Mouse (Mus musculus): ENCODE data around the gene Mef2d.

Mef2d gene

DNA sequence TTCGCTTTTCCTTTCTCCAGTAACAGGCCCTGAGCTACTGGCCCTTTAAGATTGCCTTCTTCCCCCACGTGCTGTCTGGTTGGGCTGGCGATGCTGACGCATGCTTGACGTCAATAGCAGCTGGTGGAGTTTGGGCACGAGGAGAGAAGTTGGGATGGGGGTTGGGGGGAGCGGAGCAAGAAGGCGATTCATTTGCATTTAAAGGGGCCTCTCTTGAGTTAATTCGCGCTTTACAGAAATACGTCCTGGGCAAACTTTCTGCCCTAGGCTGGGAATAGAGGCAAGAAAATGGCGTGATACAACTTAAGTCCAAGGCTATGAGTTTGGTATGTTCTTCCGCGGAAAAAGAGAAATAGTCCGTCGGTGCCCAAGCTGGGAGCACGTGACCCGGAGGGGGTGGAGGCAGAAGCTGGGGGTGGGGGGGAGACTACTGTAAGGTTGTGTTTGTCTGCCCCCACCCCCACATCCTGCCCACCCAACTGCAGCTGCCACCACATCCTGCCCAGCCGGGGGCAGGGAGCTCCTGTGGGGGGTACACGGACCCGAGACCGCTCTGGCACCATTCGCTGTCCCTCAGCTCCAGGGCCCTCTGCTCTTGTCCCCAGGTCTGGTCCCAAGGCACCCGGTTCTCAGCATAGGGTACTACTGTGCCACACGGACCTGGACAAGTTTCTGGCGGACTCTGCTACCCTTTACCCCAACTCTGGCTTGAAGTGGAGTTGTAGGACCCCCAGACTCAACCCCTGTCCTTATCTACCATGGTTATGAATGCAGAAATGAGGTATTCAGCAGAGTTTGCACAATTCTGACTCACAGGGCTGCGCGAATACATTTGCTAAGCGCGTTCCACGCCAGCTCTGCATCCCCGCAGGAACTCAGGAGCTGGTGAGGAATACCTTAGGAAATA is 3.6 kb upstream of the Mef2d start:
- peak; percentile 83 to 89 for DNase-seq

GRCm38 (mm10) chr3:88139243-88140177 is 2.7 kb upstream of the Mef2d start:
- DNase-seq, result peak in 1 of 2 experiments; percentile 45

DNA sequence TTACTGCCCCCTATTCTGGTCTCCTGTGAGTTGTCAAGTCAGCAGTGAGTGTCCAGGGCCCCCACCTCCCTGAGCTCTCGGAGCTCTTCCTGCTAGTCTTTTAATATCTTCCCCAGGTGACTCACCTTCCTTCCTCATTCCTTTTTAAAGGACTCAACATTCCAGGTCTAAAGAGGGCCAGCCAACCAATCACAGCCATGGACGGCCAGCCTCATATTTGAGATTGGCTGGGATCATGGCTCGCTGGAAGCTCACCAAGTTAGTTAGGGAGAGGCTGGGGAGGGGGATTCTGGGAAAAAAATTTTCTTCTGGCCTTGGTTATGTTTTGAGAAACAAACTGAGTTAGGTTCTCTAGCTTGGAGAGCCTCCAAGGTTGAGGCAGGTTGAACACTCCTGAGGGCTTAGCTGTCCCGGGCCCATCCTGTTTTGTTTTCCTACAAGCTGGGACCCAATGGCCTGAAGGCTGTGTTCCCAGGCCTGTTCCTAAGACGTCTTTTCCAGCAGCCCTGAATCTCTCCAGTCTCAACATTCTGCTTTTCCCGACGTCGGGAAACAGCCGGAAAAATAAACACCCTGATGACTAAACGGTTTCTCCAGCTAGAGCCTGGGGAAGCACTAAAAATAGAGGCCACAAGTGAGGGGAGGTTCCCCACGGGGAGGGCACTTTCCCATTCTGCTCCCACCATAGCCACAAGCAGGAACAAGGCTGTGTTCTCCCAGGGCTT is 1.8 kb upstream of the Mef2d start:
- DNase-seq, result no peak

DNA sequence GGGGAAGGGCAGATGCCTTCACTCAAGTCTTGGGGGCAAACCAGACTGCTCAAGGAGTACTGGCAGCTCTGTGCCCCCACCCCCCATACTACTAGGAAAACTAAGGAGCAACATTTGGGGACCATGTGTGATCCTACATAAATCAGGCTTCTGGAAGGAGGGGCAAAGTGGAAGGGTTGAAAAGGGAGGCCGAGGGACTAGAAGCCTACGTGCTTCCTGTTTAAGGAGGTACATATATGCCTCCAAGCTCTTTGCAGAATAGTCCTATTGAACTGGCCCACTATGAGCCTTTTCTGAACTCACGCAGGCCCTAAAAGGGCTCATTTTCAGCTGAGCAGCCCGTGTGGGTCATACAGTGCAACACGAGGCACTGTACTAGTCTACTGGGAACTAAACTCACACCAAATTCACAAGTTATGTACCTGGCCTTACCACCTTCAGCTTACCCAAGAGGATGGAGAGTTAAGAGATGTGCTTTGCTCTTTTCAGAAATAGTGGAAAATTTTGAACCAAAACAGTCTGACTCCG is 1.2 kb upstream of the Mef2d start:
- peak in 1 of 2 experiments; percentile 42 for DNase-seq

DNA sequence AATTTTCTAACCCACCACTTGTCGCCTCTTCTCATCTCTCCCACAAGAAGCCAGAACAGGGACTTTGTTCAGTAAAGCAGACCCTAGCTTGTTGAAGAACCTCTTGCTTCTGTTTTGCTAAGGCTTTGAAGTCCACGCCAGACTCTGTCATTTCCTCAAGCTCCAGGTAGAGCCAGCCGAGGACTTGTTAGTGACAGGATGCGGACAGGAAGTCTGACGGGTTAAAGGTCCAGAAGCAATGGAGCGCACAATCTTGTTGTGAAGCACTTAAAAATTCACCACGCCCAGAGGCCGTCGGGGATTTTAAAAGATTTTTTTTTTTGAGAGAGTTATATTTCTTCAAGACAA is 759 bp upstream of the Mef2d start:
- peak in 1 of 2 experiments; percentile 49 for DNase-seq

GRCm38 (mm10) chr3:88142546-88142915 is 359 bp downstream of the Mef2d start:
- no peak for DNase-seq

DNA sequence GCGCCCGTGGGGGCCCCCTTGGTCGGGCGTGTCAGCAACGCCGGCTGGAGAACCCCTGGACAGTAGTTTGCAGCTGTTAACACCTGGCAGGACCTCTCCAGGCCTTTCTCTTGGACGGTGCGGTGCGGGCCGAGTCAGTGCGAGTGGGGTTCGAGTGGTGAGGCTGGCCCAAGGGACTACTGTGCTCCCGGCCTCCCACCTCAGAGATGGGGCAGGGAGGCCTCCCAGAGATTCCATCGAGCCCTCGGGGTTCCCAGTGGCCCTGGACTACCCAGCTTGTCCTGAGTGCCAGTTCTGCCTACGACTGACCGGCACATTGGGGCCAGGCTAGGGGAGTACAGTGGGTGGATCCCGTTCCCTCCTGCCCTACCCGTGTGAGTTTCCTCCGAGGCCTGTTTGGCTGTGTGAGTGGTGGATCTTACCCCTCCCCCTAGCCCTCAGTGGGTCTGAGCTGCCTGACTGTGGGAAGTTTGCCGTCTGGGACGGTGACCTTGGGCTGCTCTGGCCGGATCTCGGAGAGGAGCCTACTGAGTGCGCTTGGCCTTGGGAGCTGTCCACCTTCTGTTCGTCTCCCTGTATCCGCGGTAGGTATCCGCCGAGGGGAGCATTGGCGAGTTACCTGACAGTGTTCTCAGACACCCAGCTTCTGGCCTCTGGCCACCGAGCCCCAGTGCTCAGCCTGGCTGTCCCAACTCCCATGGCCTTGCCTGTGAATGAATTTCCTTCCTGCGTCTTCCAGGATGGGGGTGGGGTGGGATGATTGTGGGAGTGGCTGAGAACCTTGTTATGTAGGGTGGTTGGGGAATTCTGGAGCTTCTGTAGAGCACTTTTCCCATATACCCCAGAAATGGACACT is 972 bp downstream of the Mef2d start:
- peak in 1 of 2 experiments; percentile 47 for DNase-seq

- DNase-seq, result peak in 1 of 2 experiments; percentile 48
These were observed 1.9 kb downstream of the Mef2d start for GRCm38 (mm10) chr3:88143961-88144486.

DNA sequence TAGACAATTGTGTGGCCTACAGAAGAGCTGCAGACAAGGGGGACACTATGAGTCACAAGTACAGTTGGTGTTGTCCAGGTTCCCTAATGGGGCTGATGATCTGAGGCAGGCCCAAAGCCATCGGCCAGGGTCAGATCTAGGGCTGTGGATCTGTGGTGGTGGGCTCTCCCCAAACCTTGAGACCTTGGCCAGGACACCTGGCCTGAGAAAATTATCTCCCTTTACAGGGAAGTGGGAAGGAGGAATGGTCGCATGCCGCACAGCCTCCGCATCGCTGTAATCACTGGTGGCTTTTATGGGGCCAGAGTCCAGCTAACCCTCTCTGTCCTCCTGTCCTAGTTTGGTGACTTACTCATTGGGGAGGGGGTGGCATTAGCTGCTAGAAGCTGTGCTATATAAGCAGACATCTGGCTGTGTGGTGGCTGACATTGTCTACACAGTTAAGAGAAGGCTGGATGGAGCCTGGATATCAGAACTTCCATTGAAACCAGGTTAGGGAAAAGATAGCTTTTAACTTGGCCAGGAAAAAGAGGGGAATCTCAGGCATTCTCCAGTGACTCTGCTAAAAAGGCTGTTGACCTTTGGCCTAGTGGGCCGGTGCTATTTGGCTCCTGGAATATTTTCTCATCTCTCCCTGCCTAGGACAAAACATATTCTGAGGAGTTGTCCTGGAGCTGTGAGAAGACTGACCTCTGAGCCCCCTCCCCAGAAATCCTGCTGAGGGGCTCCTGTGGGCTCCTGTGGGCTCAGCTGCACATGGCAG is 2.7 kb downstream of the Mef2d start:
- DNase-seq, result no peak

DNA sequence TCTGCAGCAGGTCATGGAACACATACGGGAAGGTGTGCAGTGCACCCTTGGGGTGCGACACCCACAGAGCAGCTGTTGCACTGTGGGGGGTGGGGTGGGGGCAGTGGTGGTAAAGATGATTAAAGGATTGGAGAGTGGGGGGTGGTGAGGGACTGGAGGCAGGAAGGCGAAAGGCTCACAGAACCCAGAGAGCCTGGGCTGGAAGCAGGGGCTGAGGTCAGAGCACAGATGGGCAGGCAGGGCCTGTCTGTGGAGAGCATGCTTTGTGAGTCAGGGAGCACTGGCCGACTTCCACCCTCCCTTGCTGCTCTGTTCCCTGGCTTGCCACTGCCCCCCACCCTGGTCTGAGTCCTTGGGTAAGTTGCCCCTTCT is 3.2 kb downstream of the Mef2d start:
- DNase-seq, result no peak

DNA sequence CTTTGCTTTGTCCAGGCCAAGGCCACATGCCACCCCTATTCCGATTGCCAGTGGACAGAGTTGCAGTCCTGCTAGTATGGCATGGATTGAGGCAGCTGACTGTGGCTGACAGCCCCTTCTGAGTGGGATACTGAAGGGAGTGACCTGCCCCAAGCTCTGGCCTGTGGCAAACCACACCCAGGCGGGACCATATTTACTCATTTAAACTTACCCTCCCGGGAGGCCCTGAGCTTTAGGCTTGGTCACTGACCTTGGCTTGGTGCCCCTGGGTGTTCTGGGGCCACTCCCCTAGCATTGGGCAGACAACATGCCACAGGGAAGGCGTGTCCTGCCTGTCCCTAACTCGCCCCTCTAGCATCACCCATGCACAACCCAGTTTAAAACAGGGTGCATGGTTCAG is 3.8 kb downstream of the Mef2d start:
- DNase-seq, result no peak

- DNase-seq, result no peak
These were observed 4.4 kb downstream of the Mef2d start for GRCm38 (mm10) chr3:88146376-88147112.

- no peak for DNase-seq
These were observed 5.3 kb downstream of the Mef2d start for GRCm38 (mm10) chr3:88147444-88147843.

DNA sequence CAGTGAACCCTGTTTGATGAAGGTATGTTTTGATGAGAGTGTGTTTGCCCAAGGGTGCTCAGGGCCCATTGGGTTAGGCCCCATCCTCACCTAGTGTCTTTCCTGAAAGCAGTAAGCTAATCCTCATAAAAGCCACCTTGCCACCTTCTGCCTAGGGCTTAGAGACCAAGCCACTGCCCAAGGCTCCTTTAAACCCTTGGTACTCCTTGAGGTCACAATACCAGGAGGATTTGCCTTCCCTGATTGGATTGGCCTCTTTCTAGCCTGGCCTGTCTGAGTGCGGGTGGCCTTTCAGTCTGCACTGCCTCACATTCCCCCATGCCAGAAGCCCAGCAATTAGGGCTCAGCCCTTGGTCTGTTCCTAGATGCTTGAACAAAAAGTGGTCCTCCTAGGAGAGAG is 5.7 kb downstream of the Mef2d start:
- no peak for DNase-seq

- peak; percentile 49 for DNase-seq
These were observed 6.2 kb downstream of the Mef2d start for GRCm38 (mm10) chr3:88148354-88148753.

GRCm38 (mm10) chr3:88148776-88149509 is 6.8 kb downstream of the Mef2d start:
- no peak for DNase-seq

- no peak for DNase-seq
These were observed 7.4 kb downstream of the Mef2d start for GRCm38 (mm10) chr3:88149510-88149974.

DNA sequence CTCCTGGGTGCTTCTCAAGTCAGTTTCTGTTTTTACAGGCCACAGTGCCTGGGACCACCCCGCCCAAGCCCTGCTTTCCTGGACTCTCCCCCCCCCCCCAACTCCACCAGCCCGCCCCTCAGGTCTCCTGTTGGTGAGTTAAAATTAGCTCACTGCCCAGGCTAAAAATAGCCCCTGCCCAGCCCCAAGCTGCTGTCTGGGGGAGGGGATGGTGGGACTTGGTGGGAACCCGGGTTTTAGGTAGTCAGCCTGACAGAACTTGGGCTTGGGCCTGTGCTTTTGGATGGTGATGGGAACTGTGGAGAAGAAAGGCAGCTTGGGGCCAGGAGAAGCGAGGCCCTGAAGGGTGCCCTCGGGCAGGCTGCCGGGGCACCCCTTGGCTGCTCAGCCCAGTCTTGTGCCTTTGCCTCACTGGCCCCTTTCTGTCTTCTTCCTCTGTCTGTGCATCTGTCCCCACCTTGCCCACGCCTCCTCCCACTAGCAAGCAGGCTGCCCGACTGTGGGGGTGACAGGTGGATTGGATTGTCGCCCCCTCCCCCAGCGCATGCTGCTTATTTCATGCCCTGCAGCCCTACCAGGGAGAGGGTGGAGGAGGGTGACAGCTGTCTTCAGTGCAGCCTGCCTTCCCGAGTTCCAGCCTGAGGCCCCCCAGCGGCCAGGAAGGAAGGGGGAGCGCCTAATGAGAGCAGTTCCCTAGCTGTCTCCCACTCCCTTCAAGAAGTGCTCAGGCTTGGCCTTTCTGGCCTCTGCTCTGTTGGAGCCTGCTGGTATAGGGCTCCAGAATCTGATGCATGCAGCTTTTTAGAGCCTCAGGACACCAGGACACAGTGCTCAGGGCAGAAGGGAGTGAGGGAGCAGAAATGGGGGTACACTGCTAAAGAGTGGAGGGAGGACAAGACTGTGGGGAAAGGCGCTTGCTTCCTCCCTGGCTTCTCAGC is 8.2 kb downstream of the Mef2d start:
- peak in 1 of 2 experiments; percentile 37 for DNase-seq
